ENCODE assay signal across 16 mouse cellular contexts in the genomic region with DNA sequence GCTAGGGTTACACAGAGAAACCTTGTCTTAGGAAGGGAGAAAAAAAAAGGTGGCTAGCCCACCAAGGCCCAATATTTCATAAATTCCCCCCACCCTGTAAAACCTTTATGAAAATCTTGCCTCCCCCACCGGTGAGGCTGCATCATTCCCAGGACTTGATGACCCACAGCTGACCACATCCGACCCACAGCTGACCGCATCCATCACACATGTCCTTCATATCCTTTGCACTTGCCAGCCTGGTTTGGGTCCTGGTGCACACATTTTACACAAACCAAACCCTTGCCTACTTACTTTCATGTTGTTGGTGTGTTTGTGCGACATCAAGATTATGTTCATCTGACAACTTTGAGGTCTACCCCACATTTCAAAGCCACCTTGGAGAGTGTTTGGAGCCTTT. TPM values are rescaled to one million over a fixed set of nuclear protein-coding genes. Genes with fewer than 3 reads are reported as not detected.
"Had no signal": no experiment of that assay in that cellular context is flagged by ENCODE, and none has a peak within 500 bp of the region (broad histone marks: within the 10 kb centered on the region; RNA-seq: fewer than 3 reads in every experiment).

No protein-coding gene starts in this region.

- H3K27ac ChIP-seq: kidney, embryonic 15.5 days; limb, embryonic 15.5 days; liver, embryonic 12.5 days; midbrain, embryonic 10.5 days; midbrain, embryonic 15.5 days had no signal

- H3K4me2 ChIP-seq: kidney, embryonic 15.5 days; limb, embryonic 15.5 days; liver, embryonic 12.5 days; lung, embryonic 14.5 days; midbrain, embryonic 15.5 days had no signal

- H3K9ac ChIP-seq: kidney, embryonic 15.5 days; limb, embryonic 15.5 days; liver, embryonic 12.5 days; lung, embryonic 14.5 days; midbrain, embryonic 15.5 days had no signal

- H3K36me3 ChIP-seq: kidney, embryonic 15.5 days; limb, embryonic 15.5 days; liver, embryonic 12.5 days; midbrain, embryonic 10.5 days; midbrain, embryonic 15.5 days had no signal

- ATAC-seq: liver, embryonic 12.5 days; midbrain, embryonic 15.5 days had no signal

- H3K9me3 ChIP-seq: kidney, embryonic 15.5 days; limb, embryonic 15.5 days; liver, embryonic 12.5 days; midbrain, embryonic 10.5 days; midbrain, embryonic 15.5 days had no signal

- DNase-seq: kidney, postnatal 14 days; layer of hippocampus, adult 9-11 months; layer of hippocampus, postnatal 36 days; lung, embryonic 14.5 days; lung, postnatal 10 days; lung, postnatal 4 days; right cerebral cortex, adult 18-20 months; right cerebral cortex, postnatal 25 days; thymus, adult 18-20 months; thymus, postnatal 14 days had no signal

- H3K4me3 ChIP-seq: kidney, embryonic 15.5 days; limb, embryonic 15.5 days; liver, embryonic 12.5 days; midbrain, embryonic 10.5 days; midbrain, embryonic 15.5 days had no signal

RNA-seq across cellular contexts. Expression of gene Ptgis, which starts 4.2 kb away (rescaled TPM):
- total RNA-seq: megakaryocyte, adult 5-6 weeks had no signal
